Mouse (Mus musculus) heart, embryonic 11.5 days (tissue): ENCODE measurements at regions not wholly inside any gene's neighbourhood (a gene's known extent, or its start where the extent isn't known, plus 50 kb on each side); places are given as distances from the start of the nearest gene placed in this dataset.
"Not testable (repeated sequence)": the region's sequence is repeated elsewhere in the genome, so short reads cannot be mapped to it uniquely, and the experiment has no call there.

ENCODE experiments used
- ATAC-seq: fragments of 200-750 bp; cut with Nextera tagmentation; replicated peaks from 2 replicates; pipeline ENCODE4 v1.8.0; 2017; ENCODE audit warnings: moderate library complexity; ENCODE audit not compliant: insufficient number of reproducible peaks, low FRiP score, low TSS enrichment
- H3K27ac ChIP-seq: fragments of 300-500 bp; sonication (generic); 2 replicates; pipeline ENCODE4 v1.5.1; 2014; ENCODE audit warnings: mild to moderate bottlenecking, low read depth, low read length
- H3K27me3 ChIP-seq: fragments of 300-500 bp; sonication (generic); 2 replicates; pipeline ENCODE4 v1.6.1; 2014; ENCODE audit warnings: mild to moderate bottlenecking, low read length, mixed read lengths; ENCODE audit not compliant: control insufficient read depth, insufficient read depth
- H3K36me3 ChIP-seq: fragments of 300-500 bp; sonication (generic); 2 replicates; pipeline ENCODE4 v1.6.1; 2014; ENCODE audit warnings: mild to moderate bottlenecking, low read length, moderate library complexity, mixed read lengths; ENCODE audit not compliant: control insufficient read depth, insufficient read depth
- H3K4me1 ChIP-seq: fragments of 300-500 bp; sonication (generic); 2 replicates; pipeline ENCODE4 v1.6.1; 2014; ENCODE audit warnings: low read length; ENCODE audit not compliant: control insufficient read depth, insufficient read depth
- H3K4me2 ChIP-seq: fragments of 300-500 bp; sonication (generic); 2 replicates; pipeline ENCODE4 v1.6.1; 2014; ENCODE audit warnings: mild to moderate bottlenecking, moderate library complexity
- H3K4me3 ChIP-seq: fragments of 300-500 bp; sonication (generic); 2 replicates; pipeline ENCODE4 v1.5.1; 2014; ENCODE audit warnings: low read depth, low read length
- H3K9ac ChIP-seq: fragments of 300-500 bp; sonication (generic); 2 replicates; pipeline ENCODE4 v1.6.1; 2014; ENCODE audit warnings: mild to moderate bottlenecking, low read depth, low read length, moderate library complexity
- H3K9me3 ChIP-seq: fragments of 300-500 bp; sonication (generic); replicated peaks from 2 replicates; pipeline ENCODE4 v1.6.1; 2016; ENCODE audit warnings: low read length; ENCODE audit not compliant: control insufficient read depth
- WGBS: fragments of 180-500 bp; shearing (Covaris S2); extraction: QIAGEN DNeasy Blood & Tissue Kit; methylation state at CpG from one replicate; pipeline ENCODE4 v1.1.7; 2014; ENCODE audit not compliant: insufficient replicate concordance; 5-methylcytosine and 5-hydroxymethylcytosine counted together

- H3K9ac ChIP-seq: no peak overlapping the region
- 83% methylated on average over 1 of the region's 1 CpGs for WGBS
Observed at GRCm38 (mm10) chr10:126299962-126300361, 334.0 kb downstream of the Lrig3 start.

GRCm38 (mm10) chr10:126298211-126298610 is 332.2 kb downstream of the Lrig3 start:
- WGBS: 63% methylated on average over 6 of the region's 6 CpGs
- Histone ChIP-seq H3K27me3 (no peaks in the 10 kb centered on the region), H3K27ac (no peak overlapping the region), H3K9ac (no peak overlapping the region), H3K4me2 (no peak overlapping the region), H3K36me3 (no peaks in the 10 kb centered on the region), H3K9me3 (no peaks in the 10 kb centered on the region), H3K4me3 (no peak overlapping the region), H3K4me1 (no peaks in the 10 kb centered on the region)
- no peak for ATAC-seq

More at GRCm38 (mm10) chr10:126299962-126300361, 334.0 kb downstream of the Lrig3 start:
- H3K36me3 ChIP-seq: no peaks in the 10 kb centered on the region
- no peak overlapping the region for H3K4me3 ChIP-seq
- no peak overlapping the region for H3K4me2 ChIP-seq
- H3K9me3 ChIP-seq: no peaks in the 10 kb centered on the region
- H3K4me1 ChIP-seq: no peaks in the 10 kb centered on the region
- no peaks in the 10 kb centered on the region for H3K27me3 ChIP-seq
- H3K27ac ChIP-seq: no peak overlapping the region
- no peak for ATAC-seq

GRCm38 (mm10) chr10:126295853-126296252 is 329.9 kb downstream of the Lrig3 start:
- Histone ChIP-seq H3K27me3 (no peaks in the 10 kb centered on the region), H3K9ac (no peak overlapping the region), H3K27ac (no peak overlapping the region), H3K4me1 (no peaks in the 10 kb centered on the region), H3K9me3 (no peaks in the 10 kb centered on the region), H3K4me2 (no peak overlapping the region), H3K36me3 (no peaks in the 10 kb centered on the region), H3K4me3 (no peak overlapping the region)
- 79% methylated on average over 7 of the region's 7 CpGs for WGBS
- no peak for ATAC-seq

- Histone ChIP-seq H3K27ac (no peak overlapping the region), H3K4me2 (no peak overlapping the region), H3K27me3 (no peaks in the 10 kb centered on the region), H3K9ac (no peak overlapping the region), H3K4me1 (no peaks in the 10 kb centered on the region), H3K4me3 (no peak overlapping the region), H3K9me3 (no peaks in the 10 kb centered on the region), H3K36me3 (no peaks in the 10 kb centered on the region)
- no peak for ATAC-seq
Observed at GRCm38 (mm10) chr10:126291765-126292164, 325.8 kb downstream of the Lrig3 start.

- H3K27ac ChIP-seq, H3K4me3 ChIP-seq, H3K9me3 ChIP-seq, H3K36me3 ChIP-seq, ATAC-seq, H3K27me3 ChIP-seq, H3K9ac ChIP-seq, H3K4me2 ChIP-seq, H3K4me1 ChIP-seq: not testable (repeated sequence)
- 92% methylated on average over 5 of the region's 13 CpGs for WGBS
Observed at GRCm38 (mm10) chr10:126285096-126285495, 319.1 kb downstream of the Lrig3 start.

GRCm38 (mm10) chr10:126270376-126270775 is 304.4 kb downstream of the Lrig3 start:
- Histone ChIP-seq H3K9me3 (no peaks in the 10 kb centered on the region), H3K36me3 (no peaks in the 10 kb centered on the region), H3K27me3 (no peaks in the 10 kb centered on the region), H3K4me2 (no peak overlapping the region), H3K27ac (no peak overlapping the region), H3K4me3 (no peak overlapping the region), H3K9ac (no peak overlapping the region), H3K4me1 (no peaks in the 10 kb centered on the region)
- 86% methylated on average over 12 of the region's 12 CpGs for WGBS
- ATAC-seq: no peak

GRCm38 (mm10) chr10:126267321-126267998 is 301.5 kb downstream of the Lrig3 start:
- no peak overlapping the region for H3K4me3 ChIP-seq
- no peak overlapping the region for H3K9ac ChIP-seq

GRCm38 (mm10) chr10:126257171-126257570 is 291.2 kb downstream of the Lrig3 start:
- 77% methylated on average over 8 of the region's 8 CpGs for WGBS
- no peak for ATAC-seq
- H3K4me2 ChIP-seq: no peak overlapping the region
- no peaks in the 10 kb centered on the region for H3K27me3 ChIP-seq
- H3K9me3 ChIP-seq: no peaks in the 10 kb centered on the region
- no peak overlapping the region for H3K27ac ChIP-seq
- no peak overlapping the region for H3K4me3 ChIP-seq
- H3K36me3 ChIP-seq: no peaks in the 10 kb centered on the region
- no peaks in the 10 kb centered on the region for H3K4me1 ChIP-seq
- no peak overlapping the region for H3K9ac ChIP-seq

More at GRCm38 (mm10) chr10:126267321-126267998, 301.5 kb downstream of the Lrig3 start:
- Histone ChIP-seq H3K36me3 (no peaks in the 10 kb centered on the region), H3K4me2 (no peak overlapping the region), H3K27me3 (no peaks in the 10 kb centered on the region), H3K9me3 (no peaks in the 10 kb centered on the region), H3K27ac (no peak overlapping the region), H3K4me1 (no peaks in the 10 kb centered on the region)
- 76% methylated on average over 2 of the region's 2 CpGs for WGBS
- no peak for ATAC-seq

- no peaks in the 10 kb centered on the region for H3K4me1 ChIP-seq
- WGBS: 77% methylated on average over 4 of the region's 4 CpGs
- H3K9me3 ChIP-seq: no peaks in the 10 kb centered on the region
- no peaks in the 10 kb centered on the region for H3K36me3 ChIP-seq
- H3K27me3 ChIP-seq: no peaks in the 10 kb centered on the region
- H3K4me2 ChIP-seq: no peak overlapping the region
- no peak overlapping the region for H3K27ac ChIP-seq
- no peak overlapping the region for H3K9ac ChIP-seq
- ATAC-seq: no peak
- no peak overlapping the region for H3K4me3 ChIP-seq
Observed at GRCm38 (mm10) chr10:126254198-126254597, 288.2 kb downstream of the Lrig3 start.
